Mouse (Mus musculus): ENCODE measurements around the gene Tnfsf10. TPM values are rescaled to one million over a fixed set of nuclear protein-coding genes. Genes with fewer than 3 reads are reported as not detected.

The Tnfsf10 gene
- polyA plus RNA-seq, 1 experiment, result 0.21 TPM

DNA sequence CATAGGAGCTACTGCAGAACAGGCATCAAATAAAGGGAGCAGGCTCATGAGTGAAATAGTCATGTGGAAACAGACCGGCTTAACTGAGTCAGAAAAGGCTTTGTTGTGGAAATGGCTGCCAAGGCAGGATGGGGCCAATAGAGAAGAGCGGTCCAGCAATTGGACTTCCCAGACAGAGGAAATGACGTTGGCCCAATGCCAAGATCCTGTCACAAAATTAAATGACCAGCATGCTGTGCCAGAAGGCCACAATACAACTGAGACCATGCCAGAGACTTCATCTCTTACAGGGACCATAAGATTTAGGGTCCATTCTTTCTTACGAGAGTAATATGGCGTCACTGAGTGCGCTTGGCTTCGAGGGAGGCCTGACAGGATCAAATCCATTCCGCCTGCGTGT, 34.3 kb downstream of the Tnfsf10 start:
- no peak overlapping the region for H3K4me3 ChIP-seq (ENCODE audit: control insufficient read depth, low read depth, low read length)
- no peaks in the 10 kb centered on the region for H3K27me3 ChIP-seq (ENCODE audit: control insufficient read depth, insufficient read depth, low read length)
- no peaks in the 10 kb centered on the region for H3K4me1 ChIP-seq (ENCODE audit: control insufficient read depth, insufficient read depth, low read length)
- TF ChIP-seq CTCF (IDR thresholded peaks at IDR 0.05; ENCODE audit: control insufficient read depth, insufficient read depth, insufficient replicate concordance, low read depth, low read length) (no peak), POLR2A (IDR thresholded peaks at IDR 0.05; ENCODE audit: control insufficient read depth, low read depth, low read length) (no peak)
- no peak overlapping the region for H3K27ac ChIP-seq (ENCODE audit: control insufficient read depth, insufficient read depth, low read depth, low read length)
- H3K36me3 ChIP-seq (ENCODE audit: control insufficient read depth, insufficient read depth, low read length), result no peaks in the 10 kb centered on the region

DNA sequence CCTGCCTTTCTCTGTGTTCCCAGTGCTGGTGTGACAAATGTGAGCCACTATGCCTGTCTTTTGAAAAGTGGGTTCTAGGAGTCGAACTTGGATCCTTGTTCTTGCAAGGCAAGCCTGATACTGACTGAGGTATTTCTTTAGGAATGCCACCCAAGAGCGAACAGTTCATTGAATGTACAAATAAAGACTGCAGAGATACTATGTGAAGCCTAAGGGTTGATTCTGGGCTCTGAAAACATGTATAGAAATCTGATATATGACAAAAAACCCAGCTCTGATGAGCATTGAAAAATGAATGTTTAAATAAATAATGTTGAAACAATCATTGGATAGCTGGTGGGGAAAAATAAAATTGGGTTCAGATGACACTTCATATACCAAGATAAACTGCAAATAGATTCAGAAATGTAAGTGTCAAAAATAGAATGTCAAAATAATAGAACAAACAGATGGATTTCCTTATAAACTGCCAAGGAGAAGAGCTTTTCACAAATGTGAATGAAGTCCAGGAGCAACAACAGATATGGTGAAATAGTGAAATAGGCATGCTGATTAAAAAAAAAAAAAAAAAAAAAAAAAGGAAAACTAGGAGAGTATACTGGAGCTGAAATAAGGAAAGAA, 42.4 kb downstream of the Tnfsf10 start:
- TF ChIP-seq POLR2A (IDR thresholded peaks at IDR 0.05; ENCODE audit: control insufficient read depth, low read depth, low read length) (no peak), CTCF (IDR thresholded peaks at IDR 0.05; ENCODE audit: control insufficient read depth, insufficient read depth, insufficient replicate concordance, low read depth, low read length) (no peak)
- Histone ChIP-seq H3K4me3 (ENCODE audit: control insufficient read depth, low read depth, low read length) (no peak overlapping the region), H3K4me1 (ENCODE audit: control insufficient read depth, insufficient read depth, low read length) (no peaks in the 10 kb centered on the region), H3K36me3 (ENCODE audit: control insufficient read depth, insufficient read depth, low read length) (no peaks in the 10 kb centered on the region), H3K27me3 (ENCODE audit: control insufficient read depth, insufficient read depth, low read length) (no peaks in the 10 kb centered on the region), H3K27ac (ENCODE audit: control insufficient read depth, insufficient read depth, low read depth, low read length) (no peak overlapping the region)

DNA sequence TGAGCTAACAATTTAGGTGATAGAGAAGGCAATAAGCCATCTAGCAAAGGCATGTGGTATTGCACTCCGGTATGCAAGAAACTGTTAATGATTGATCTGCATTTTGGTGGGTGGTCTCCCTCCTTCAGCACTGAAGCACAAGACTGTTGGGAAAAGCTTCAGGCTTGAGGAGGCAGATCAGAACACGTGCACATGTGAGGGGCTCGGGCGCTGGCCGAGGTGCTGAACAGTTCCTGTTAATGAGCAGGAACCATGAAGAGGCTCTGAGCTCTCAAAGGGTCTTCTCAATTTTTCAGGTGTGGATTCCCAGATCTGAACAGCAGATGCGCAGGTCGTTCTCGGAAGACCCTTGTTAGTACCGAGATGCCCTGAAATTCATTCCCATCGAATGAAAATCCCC, 53.3 kb downstream of the Tnfsf10 start:
- no peak overlapping the region for H3K4me3 ChIP-seq (ENCODE audit: control insufficient read depth, low read depth, low read length)
- peaks cover 11% of the 10 kb centered on the region for H3K4me1 ChIP-seq (ENCODE audit: control insufficient read depth, insufficient read depth, low read length)
- no peak for TF ChIP-seq CTCF (IDR thresholded peaks at IDR 0.05; ENCODE audit: control insufficient read depth, insufficient read depth, insufficient replicate concordance, low read depth, low read length)
- no peak for TF ChIP-seq POLR2A (IDR thresholded peaks at IDR 0.05; ENCODE audit: control insufficient read depth, low read depth, low read length)
- no peaks in the 10 kb centered on the region for H3K27me3 ChIP-seq (ENCODE audit: control insufficient read depth, insufficient read depth, low read length)
- H3K36me3 ChIP-seq (ENCODE audit: control insufficient read depth, insufficient read depth, low read length), result no peaks in the 10 kb centered on the region
- H3K27ac ChIP-seq (ENCODE audit: control insufficient read depth, insufficient read depth, low read depth, low read length), result no peak overlapping the region

DNA sequence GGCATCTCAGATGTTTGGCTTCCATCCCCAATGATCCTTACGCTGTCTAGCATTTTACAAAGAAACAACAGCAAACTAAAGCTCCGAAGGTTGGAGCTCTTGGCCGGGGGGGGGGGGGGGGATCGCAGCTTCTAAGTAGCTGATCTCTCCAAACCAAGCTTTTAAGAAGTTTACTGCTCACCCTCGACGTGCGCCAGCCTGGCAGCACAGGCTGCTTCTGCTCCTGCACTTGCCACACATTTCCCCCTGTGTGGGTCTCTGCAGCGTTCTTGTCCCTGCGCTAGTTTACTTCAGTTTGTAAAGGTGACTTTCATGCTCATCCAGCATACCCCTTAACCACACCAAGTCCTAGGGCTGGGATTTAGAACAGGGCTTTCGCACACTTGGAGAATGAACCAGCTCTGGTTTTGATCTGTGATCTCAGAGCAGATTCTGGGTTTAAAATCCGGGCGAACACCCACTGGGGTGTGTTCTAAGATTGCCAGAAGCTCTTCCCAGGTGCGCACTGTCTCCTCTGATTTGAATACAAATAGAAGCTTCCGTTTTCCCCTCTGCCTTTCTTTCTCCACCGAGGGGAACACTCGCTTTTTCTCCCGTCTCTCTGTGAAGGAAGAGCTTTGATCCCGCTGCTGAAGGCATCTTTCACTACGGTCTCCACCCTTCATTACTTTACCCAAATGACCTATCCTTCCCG, 53.9 kb downstream of the Tnfsf10 start:
- Histone ChIP-seq H3K27me3 (ENCODE audit: control insufficient read depth, insufficient read depth, low read length) (no peaks in the 10 kb centered on the region), H3K36me3 (ENCODE audit: control insufficient read depth, insufficient read depth, low read length) (no peaks in the 10 kb centered on the region), H3K4me3 (ENCODE audit: control insufficient read depth, low read depth, low read length) (no peak overlapping the region), H3K27ac (ENCODE audit: control insufficient read depth, insufficient read depth, low read depth, low read length) (no peak overlapping the region), H3K4me1 (ENCODE audit: control insufficient read depth, insufficient read depth, low read length) (peaks cover 11% of the 10 kb centered on the region)
- no peak for TF ChIP-seq CTCF (IDR thresholded peaks at IDR 0.05; ENCODE audit: control insufficient read depth, insufficient read depth, insufficient replicate concordance, low read depth, low read length)
- TF ChIP-seq POLR2A (IDR thresholded peaks at IDR 0.05; ENCODE audit: control insufficient read depth, low read depth, low read length), result no peak

DNA sequence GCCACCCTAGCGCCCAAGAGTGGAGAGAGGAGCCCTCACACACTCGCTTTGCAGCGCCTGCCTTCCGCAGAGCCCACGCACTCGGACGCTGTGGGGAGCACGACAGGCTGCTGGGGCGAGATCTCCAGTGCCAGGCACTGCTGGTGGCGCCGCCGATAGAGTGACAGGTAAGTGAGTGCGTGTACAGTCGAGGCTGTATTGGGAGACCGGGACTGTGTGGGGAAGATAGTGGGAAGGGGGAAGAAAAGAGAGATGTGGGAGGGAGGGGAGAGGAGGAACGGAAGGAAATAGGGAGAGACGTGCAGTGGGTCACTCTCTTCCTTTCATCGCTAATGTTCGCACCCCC, 54.4 kb downstream of the Tnfsf10 start, which contains the start of gene Ghsr:
Ghsr (plus strand) TSS at position 76 of the 346 bp plus-strand sequence.
- Histone ChIP-seq H3K4me3 (ENCODE audit: control insufficient read depth, low read depth, low read length) (peak within 1 kb of the TSS; percentile 15), H3K27me3 (ENCODE audit: control insufficient read depth, insufficient read depth, low read length) (no peaks in the 10 kb centered on the region), H3K4me1 (ENCODE audit: control insufficient read depth, insufficient read depth, low read length) (peaks cover 11% of the 10 kb centered on the region), H3K36me3 (ENCODE audit: control insufficient read depth, insufficient read depth, low read length) (no peaks in the 10 kb centered on the region), H3K27ac (ENCODE audit: control insufficient read depth, insufficient read depth, low read depth, low read length) (no peak within 1 kb of the TSS)
- TF ChIP-seq CTCF (IDR thresholded peaks at IDR 0.05; ENCODE audit: control insufficient read depth, insufficient read depth, insufficient replicate concordance, low read depth, low read length) (no peak), POLR2A (IDR thresholded peaks at IDR 0.05; ENCODE audit: control insufficient read depth, low read depth, low read length) (no peak)

DNA sequence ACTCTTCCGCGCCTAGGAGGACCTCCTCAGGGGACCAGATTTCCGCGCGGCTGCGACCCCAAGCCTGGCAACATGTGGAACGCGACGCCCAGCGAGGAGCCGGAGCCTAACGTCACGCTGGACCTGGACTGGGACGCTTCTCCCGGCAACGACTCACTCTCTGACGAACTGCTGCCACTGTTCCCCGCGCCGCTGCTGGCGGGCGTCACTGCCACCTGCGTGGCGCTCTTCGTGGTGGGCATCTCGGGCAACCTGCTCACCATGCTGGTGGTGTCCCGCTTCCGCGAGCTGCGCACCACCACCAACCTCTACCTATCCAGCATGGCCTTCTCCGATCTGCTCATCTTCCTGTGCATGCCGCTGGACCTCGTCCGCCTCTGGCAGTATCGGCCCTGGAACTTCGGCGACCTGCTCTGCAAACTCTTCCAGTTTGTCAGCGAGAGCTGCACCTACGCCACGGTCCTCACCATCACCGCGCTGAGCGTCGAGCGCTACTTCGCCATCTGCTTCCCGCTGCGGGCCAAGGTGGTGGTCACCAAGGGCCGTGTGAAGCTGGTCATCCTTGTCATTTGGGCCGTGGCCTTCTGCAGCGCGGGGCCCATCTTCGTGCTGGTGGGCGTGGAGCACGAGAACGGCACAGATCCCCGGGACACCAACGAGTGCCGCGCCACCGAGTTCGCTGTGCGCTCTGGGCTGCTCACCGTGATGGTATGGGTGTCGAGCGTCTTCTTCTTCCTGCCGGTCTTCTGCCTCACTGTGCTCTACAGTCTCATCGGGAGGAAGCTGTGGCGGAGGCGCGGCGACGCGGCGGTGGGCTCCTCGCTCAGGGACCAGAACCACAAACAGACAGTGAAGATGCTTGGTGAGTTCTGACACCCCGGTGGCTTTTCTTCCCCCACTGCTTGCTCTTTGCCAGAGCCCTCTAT, 55.2 kb downstream of the Tnfsf10 start:
- Histone ChIP-seq H3K27ac (ENCODE audit: control insufficient read depth, insufficient read depth, low read depth, low read length) (no peak overlapping the region), H3K4me1 (ENCODE audit: control insufficient read depth, insufficient read depth, low read length) (peaks cover 11% of the 10 kb centered on the region), H3K4me3 (ENCODE audit: control insufficient read depth, low read depth, low read length) (peak overlapping the region; percentile 15), H3K36me3 (ENCODE audit: control insufficient read depth, insufficient read depth, low read length) (no peaks in the 10 kb centered on the region), H3K27me3 (ENCODE audit: control insufficient read depth, insufficient read depth, low read length) (no peaks in the 10 kb centered on the region)
- no peak for TF ChIP-seq POLR2A (IDR thresholded peaks at IDR 0.05; ENCODE audit: control insufficient read depth, low read depth, low read length)
- no peak for TF ChIP-seq CTCF (IDR thresholded peaks at IDR 0.05; ENCODE audit: control insufficient read depth, insufficient read depth, insufficient replicate concordance, low read depth, low read length)

DNA sequence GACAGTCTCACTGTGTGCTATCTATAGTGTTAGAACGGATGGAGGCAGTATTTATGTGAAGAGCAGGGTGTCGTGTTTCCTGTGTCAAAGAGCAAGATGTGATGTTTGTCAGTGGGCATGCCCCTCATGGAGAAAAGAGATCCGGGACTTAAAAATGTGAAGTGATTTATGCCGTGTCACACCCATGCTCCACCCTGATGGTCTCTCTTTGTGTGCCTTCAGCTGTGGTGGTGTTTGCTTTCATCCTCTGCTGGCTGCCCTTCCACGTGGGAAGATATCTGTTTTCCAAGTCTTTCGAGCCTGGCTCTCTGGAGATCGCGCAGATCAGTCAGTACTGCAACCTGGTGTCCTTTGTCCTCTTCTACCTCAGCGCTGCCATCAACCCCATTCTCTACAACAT, 57.6 kb downstream of the Tnfsf10 start:
- Histone ChIP-seq H3K4me3 (ENCODE audit: control insufficient read depth, low read depth, low read length) (no peak overlapping the region), H3K27me3 (ENCODE audit: control insufficient read depth, insufficient read depth, low read length) (no peaks in the 10 kb centered on the region), H3K4me1 (ENCODE audit: control insufficient read depth, insufficient read depth, low read length) (peaks cover 11% of the 10 kb centered on the region), H3K27ac (ENCODE audit: control insufficient read depth, insufficient read depth, low read depth, low read length) (no peak overlapping the region), H3K36me3 (ENCODE audit: control insufficient read depth, insufficient read depth, low read length) (no peaks in the 10 kb centered on the region)
- TF ChIP-seq CTCF (IDR thresholded peaks at IDR 0.05; ENCODE audit: control insufficient read depth, insufficient read depth, insufficient replicate concordance, low read depth, low read length) (no peak), POLR2A (IDR thresholded peaks at IDR 0.05; ENCODE audit: control insufficient read depth, low read depth, low read length) (no peak)

All from testis, adult 2 months (tissue).